Mouse (Mus musculus) embryo, embryonic 10.5 days (tissue): ENCODE measurements around the gene Pcgf2.
"Not testable (repeated sequence)": the region's sequence is repeated elsewhere in the genome, so short reads cannot be mapped to it uniquely, and the experiment has no call there.

ENCODE experiments used
- DNase-seq: peaks from one replicate; pipeline ENCODE4 v3.0.0-alpha.2; 2015; ENCODE audit warnings: low spot score

Gene Pcgf2

DNA sequence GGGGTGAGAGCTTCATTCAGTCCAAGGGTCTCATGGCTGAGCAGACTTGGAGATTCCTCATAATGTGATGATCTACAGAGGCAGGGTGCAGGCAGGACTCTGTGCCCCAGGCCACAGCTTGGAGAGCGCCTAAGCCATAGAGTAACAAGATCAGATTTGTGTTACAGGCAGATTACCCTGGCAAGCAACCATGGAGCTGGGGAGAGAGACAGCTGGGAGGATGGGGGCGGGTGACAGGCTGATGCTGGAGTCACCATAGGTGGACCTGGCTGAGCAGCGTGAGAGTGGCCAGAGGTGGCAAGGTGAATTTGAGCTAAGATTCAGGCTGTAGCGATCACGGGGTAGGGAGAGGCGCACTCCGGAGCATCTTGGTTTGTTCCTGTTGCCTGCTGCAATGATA, 32.1 kb downstream of the Pcgf2 start:
- no peak for DNase-seq

- no peak for DNase-seq
Measured at GRCm38 (mm10) chr11:97666794-97667193, 33.5 kb downstream of the Pcgf2 start.

DNA sequence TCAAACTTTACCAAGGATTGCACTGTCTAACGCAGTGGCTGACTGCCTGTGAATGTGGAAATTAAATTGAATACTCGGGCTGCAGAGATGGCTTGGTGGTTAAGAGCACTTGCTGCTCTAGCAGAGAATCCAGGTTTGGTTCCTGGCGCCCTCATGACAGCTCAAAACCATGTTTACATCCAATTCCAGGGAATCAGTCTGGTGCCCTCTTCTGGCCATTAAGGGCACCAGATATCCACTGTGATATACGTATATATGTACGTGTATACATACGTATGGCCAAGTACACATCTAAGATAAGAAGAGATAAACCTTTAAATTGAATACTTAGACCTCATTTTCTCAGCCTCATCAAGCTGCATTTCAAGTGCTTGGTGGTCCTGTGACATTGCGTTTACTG, 34.1 kb downstream of the Pcgf2 start:
- peak; percentile 45 for DNase-seq

- no peak for DNase-seq
Measured at GRCm38 (mm10) chr11:97665431-97665830, 34.9 kb downstream of the Pcgf2 start.

DNA sequence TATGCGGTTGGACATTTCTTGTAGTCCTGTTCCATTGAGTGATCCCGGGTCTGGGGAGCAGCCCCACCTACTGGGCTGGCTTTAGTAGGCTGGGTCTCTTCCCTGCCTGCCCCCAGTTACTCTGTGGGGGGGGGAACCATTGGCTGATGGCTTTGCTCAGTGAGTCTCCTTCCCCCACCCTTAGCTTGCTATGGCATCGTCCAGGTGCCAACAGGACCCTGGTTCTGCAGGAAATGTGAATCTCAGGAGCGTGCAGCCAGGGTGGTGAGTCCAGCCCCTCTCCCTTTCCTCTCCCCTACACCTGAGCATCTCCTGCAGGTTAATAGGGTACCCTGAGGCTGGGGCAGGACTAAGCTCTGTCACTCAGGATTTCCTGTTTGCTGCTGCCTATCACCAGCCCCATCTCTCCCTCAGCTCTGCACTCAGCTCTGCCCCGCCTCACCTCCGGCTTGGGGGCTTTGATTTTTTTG, 35.5 kb downstream of the Pcgf2 start:
- peak; percentile 40 for DNase-seq

DNA sequence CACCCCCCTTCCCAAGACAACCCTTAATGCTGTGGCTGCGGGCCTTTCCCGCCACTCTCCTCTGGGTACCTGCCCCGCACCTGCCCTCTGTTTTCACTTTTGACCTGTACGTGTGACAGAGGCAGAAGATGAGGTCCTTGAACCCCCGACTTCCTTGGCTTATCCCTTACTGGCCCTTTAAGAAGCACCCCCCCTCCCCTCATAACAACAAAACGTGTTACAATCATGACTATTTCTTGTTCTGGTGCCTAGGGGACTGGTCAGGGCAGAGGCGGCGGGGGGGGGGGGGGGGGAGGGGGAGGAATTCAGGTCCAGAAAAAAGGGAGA, 36.0 kb downstream of the Pcgf2 start:
- peak; percentile 69 for DNase-seq

DNA sequence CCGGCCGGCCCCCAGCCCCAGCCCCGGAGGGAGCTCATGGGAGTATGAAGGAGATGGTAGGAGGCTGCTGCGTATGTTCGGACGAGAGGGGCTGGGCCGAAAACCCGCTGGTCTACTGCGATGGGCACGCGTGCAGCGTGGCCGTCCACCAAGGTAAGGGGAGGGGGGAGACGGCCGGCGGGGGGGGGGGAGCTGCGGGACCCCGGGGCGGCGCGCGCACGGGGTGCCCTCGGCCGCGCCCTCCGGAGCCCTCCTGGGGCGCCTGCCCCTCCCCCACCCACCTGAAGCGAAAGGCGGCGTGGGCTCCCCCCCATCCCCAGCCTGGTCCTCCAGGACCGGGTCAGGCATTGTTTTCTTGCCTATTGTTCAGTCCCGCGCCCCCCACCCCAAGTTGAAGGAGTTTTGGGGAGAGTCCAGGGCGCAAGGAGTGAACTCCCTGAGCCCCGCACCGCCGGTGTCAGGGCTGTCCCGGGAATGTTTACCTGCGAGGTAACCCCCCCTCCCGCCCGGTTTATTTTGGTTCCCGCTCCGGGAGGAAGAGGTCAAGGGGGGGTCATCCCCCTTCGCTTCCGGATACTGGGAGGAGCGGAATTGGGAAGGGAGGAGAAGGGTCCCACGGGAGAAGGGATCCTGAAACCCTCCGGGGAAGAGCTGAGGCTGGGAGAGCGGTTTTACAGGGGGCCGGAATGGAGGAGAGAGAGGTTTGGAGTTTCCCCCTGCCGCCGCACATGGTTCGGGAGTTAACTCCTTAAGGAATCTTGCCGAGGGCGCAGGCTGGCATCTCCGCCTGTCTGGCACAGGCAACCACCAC, 36.6 kb downstream of the Pcgf2 start:
- DNase-seq: peak; percentile 74

- peak; percentile 89 for DNase-seq
Measured at GRCm38 (mm10) chr11:97662893-97663527, 37.3 kb downstream of the Pcgf2 start, which contains the start of gene Mllt6. Mllt6 (plus strand) TSS chr11:97663414.

DNA sequence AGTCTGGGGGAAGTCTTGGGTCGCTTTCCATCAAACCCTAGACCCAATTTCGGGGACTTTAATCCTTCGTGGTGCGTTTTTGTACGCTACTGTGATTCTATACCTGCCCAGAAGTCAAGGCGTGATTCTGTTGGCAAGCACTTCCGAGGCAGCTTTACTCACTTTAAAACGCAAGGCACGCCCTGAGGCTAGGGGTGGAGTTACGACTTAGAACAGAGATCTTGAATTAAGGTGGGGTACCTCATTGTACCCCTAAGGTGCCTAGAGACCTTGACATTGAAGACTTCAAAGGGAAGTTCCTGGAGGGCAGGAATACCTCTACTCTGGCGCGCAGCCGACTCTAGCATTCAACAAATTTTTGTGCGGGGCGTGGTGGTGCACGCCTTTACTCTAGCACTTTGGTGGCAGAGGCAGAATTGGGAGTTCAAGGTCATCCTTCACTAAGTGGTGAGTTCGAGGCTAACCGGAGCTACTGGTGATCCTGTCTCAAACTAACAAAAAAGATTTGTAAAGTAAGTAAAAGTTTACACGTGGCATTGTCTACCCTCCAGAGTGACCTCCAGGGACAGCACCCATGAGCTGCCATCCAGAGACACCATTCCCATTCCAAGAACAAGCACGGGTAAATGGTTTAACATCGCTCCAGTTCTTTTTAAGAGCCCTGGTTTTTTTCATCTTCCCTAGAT, 37.9 kb downstream of the Pcgf2 start:
- peak; percentile 57 for DNase-seq

DNA sequence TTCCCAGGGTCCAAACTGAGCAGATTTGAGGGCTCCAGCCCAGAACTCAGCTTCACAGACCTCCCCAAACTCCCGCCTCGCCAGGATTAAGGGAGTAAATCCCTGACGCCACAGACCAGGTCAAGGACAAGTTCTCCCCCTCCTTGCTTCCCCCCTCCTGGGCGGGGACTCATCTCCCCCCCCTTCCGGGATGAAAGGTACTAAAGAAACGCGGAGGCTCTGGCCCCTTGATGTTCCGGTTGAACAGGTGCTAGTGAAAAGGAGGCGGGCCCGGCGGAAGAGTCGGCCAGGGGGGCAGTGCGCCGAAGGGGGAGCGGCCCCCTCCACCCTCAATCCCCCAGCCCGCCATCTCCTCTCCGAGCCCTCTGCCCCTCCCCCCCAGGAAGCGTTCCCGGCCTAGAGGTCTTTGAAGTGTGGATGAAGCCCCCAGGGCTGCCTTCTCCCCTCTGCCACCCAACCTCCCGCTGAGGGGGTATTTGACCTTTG, 38.6 kb downstream of the Pcgf2 start:
- DNase-seq: peak; percentile 78

GRCm38 (mm10) chr11:97660734-97661647, 39.3 kb downstream of the Pcgf2 start:
- DNase-seq: peak; percentile 15

DNA sequence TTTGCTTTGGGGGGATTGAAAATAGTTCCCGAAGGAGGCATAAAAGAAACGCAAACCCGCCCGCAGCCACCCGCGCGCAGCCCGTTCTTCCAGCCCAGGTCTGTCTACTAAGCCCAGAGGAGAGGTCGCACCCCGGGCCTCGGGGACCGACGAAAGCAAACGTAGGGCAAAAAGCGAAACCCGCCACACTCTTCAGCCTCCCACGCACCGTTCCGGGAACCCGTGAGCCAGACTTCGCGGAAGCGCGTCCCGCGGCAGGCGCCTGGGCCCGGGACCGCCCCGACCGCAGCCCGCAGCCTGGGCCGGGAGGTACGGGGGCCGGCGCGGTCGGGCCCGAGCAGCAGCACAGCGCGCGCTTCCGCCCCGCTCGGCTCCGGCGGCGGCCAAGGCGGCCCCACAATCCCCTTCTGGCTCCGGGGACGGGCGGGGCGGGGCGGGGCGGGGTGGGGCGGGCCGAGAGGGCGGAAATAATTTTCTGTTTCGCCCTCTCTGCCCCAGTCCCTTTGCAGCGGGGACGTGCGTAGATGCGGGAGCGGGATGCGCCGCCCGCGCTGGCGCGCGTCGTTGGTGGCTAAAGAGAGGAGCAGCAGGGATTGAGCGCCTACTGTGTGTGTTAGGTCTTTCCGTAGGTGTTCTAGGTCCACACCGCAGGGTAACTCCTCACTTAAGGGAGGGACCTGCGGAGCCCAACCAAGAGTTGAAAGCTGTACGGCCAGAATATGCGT, 40.1 kb downstream of the Pcgf2 start:
- DNase-seq: peak; percentile 78

GRCm38 (mm10) chr11:97659267-97659989, 40.9 kb downstream of the Pcgf2 start:
- DNase-seq: peak; percentile 29

DNA sequence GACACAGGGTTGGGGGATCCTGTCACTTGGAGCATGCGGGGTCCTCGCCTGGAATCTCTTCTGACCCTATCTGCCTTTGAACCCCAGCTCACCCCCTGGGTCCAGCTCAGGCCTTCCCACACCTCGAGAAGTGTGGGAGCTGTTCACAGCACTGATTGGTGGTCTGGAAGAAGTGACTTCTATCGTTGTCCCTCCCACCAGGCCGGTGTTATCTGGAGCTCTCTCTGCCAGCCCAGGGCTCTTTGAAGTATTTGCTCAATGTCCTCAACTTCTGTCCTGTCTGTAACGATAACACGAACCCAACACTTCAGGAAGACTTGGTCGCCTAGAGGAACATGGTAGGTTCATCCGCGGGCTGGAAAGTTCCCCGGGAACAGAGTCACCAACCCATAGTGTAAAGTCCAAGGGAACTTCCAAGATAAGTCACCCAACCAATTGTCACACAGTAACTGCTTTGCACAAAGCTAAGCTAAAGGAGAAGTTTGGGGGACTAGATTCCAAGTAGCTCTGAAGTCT, 41.5 kb downstream of the Pcgf2 start:
- DNase-seq: no peak

DNA sequence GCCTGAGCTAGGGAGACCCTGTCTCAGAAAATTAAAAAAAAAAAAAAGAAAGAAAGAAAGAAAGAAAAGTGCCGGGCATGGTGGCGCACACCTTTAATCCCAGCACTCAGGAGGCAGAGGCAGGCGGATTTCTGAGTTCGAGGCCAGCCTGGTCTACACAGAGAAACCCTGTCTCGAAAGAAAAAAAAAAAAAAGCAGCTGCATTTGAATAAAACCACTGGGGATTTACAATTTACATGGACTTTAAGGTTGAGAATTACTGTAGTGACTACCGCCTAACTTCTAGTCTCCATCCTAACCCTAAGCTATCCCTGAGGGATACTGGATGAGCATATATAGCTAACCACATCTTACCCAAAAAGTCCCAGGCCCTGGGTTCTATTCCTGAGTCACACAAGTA, 42.3 kb downstream of the Pcgf2 start:
- not testable (repeated sequence) for DNase-seq

DNA sequence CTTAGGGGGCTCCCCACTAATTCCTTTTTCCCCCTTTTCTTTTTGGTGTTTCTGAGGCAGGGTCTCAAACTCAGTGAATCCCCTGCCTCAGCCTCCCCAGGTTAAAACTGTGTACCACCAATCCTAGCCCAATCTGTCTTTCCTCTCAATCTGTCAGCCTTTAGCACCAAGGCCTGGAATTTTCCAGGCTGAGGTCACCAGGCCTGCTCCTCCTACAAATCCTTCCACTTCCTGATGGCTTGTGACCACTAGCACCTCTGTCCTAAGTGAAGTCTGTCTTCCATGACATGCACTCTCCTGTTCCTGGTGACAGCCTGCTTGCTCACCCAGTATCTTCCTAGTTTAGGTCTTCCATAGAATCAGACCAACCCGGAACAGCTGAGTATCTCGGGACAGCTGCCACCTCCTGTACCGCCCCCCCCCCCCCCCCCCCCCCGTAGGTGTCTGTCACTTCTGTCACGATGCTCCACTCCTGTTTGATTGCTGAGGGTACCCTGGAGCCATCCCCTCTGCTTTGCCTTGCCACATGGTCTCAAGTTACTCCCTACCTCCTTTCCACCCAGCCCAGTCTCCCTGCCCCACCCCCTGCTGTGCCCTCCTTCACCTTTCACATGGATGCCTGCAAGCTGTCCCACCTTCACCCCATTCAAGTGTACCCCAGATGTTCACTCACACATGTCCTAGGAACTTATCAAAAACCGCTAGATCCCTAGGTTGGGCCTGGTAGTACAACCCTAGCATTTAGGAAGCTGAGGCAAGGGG, 42.9 kb downstream of the Pcgf2 start:
- no peak for DNase-seq

- DNase-seq: no peak
Measured at GRCm38 (mm10) chr11:97656269-97656971, 43.9 kb downstream of the Pcgf2 start.

DNA sequence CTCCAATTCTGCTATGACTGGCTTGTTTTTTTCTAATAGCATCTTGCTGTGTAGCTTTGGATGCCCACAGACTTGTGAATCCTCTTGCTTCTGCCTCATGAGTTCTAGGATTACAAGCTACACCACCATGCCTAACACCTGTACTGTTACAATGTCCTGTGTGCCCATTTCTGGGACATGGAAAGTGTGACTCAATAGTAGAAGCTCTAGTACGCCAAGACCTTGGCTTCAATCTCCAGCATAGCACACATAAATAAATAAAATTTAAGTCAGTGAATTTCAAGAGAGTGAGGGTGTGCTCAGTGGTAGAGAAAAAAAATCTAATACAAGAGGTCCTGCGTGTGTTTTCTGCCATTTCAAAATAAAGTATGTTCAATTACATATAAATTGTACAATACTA, 46.1 kb downstream of the Pcgf2 start:
- no peak for DNase-seq

- DNase-seq: not testable (repeated sequence)
Measured at GRCm38 (mm10) chr11:97653376-97653775, 46.9 kb downstream of the Pcgf2 start.
